Mouse (Mus musculus) NIH3T3 (cell line): ENCODE measurements around the gene Mup15.
"Not testable (repeated sequence)": the region's sequence is repeated elsewhere in the genome, so short reads cannot be mapped to it uniquely, and the experiment has no call there.

ENCODE experiments used
- DNase-seq: peaks from one replicate; pipeline ENCODE4 v3.0.0-alpha.2; 2012; ENCODE audit warnings: low read depth

Gene Mup15

DNA sequence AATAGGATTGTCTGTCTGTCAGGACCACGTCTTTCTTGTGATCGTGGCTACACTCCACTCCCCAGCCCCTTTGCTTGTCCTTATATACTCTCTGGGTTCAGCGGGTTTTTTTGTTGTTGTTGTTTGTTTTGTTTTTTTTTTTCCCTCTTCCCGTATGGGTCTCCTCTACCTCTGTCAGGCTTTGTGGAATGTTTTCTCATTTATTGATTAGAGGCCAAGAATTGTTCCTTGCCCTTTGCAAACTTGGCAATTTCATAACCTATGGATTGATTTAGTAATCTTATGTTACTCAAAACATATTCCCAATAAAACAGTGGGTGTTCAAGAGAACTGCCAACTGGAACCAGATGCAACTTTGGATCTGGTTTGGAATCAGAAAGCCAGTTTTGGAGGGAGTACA lies at the start of gene Mup15:
TSS of gene Mup15 (minus strand) at position 101 of the 400 bp plus-strand sequence.
- DNase-seq: not testable (repeated sequence)
